Mouse (Mus musculus) gastrocnemius, postnatal 25 days (tissue): ENCODE results near the gene Arhgap21. TPM values are rescaled to one million over a fixed set of nuclear protein-coding genes. Genes with fewer than 3 reads are reported as not detected.

Experiments
- DNase-seq: peaks from one replicate; pipeline ENCODE4 v3.0.0; 2022
- long read RNA-seq, 2 experiments: library from polyadenylated mRNA; stranded (forward); transcript quantifications; one replicate each; pipeline ENCODE4 v2.0.0; 2021
- total RNA-seq, 2 experiments: library from RNA; stranded (reverse); gene quantifications; 1 replicate in 1 of 2; 2 replicates in 1 of 2; pipeline ENCODE4 v1.2.3; 2021

The Arhgap21 gene
- total RNA-seq: 10 to 100 TPM; 24.1 to 30.2 TPM
- long read RNA-seq, experiment 1, partial matches to known transcripts: 0 of 1 reads
- long read RNA-seq, experiment 1, other reads (novel, unspliced or antisense): 1 of 1 reads
- long read RNA-seq, experiment 2, partial matches to known transcripts: 2 of 4 reads
- long read RNA-seq, experiment 2, other reads (novel, unspliced or antisense): 2 of 4 reads

DNA sequence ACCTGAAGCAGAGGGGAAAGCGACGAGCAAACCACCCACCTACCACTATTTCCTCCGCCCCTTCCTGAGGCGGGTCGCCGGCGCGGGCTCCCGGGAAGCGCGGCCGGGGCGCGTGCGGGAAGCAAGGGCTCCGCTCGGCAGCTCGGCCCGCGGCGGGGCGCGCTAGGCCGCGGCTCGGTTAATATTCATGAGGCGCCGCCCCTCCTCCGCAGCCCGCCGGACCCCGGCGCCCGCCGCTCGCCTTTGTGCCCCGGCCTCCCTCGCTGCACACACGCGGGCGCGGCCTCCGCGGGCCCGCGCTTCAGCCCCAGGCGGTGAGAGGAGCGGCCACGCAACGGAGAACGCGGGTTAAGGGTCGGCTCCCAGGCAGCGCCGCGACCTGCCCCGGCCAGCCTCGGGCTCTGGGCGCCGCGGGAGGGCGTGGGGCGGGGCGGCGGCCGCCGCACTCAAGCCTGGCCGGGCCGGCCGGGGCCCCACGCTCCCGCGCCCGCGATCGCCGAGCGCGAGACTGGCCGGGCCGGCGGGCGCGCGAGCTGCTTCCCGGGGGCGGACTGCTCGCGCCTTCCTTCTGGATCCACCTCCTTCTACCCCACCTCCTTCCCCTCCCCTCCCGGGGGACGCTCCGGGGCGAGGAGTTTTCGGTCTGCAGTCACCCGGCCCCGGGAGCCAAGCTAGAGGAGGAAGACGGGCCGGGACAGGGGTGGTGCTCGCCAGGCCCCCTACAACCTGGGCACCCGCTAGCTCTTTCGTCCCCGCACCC is at the start of gene Arhgap21:
TSS of gene Arhgap21 (minus strand) at position 441 of the 760 bp plus-strand sequence.
- DNase-seq: peak; percentile 91

DNA sequence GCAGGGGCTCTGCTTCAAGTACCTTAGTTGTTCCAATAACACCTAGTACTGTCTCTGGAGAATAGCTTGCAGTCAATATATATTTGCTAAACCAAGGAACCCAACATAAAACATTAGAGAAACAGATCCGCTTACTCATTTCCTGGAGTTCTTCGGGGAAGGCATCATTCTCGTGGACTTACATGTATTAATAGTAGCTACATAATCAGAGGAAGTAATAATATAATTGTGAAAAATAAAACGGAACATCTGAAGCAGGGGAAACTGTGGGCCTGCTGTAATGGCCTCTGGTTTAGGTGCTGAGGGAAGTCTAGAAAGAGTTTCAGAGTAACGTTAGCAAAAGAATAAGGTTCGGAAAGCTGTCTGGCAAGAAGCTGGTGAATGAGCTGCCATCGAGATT is 47.9 kb upstream of the Arhgap21 start:
- DNase-seq: no peak

DNA sequence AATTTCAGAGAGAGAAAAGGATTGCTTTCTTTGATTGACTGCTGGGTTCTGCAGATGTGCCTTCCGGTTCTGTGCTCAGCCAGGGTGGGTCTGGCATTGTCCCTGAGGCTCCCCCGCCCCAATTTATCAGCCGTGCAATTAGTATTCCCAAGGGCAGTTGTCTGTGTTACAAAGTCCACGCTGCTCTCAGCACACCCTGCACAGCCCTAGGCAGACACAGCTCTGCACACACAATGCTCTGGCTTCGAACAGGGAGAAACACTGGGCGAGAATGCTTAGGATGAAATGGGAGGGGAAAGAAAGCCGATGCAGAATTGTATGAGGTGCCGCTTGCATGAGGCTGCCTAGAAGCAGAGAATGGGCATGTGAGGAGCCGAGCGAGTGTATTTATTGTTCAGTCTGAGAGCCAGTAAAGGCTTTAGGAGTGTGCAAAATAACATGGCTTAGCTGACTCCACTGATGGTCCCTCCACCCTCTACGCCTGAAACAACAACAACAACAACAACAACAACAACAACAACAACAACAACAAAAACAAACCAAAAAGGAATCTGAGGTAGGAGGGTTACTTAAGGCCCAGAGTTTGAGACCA is 42.2 kb upstream of the Arhgap21 start:
- DNase-seq: no peak

GRCm38 (mm10) chr2:21010219-21010618 is 41.5 kb upstream of the Arhgap21 start:
- no peak for DNase-seq

DNA sequence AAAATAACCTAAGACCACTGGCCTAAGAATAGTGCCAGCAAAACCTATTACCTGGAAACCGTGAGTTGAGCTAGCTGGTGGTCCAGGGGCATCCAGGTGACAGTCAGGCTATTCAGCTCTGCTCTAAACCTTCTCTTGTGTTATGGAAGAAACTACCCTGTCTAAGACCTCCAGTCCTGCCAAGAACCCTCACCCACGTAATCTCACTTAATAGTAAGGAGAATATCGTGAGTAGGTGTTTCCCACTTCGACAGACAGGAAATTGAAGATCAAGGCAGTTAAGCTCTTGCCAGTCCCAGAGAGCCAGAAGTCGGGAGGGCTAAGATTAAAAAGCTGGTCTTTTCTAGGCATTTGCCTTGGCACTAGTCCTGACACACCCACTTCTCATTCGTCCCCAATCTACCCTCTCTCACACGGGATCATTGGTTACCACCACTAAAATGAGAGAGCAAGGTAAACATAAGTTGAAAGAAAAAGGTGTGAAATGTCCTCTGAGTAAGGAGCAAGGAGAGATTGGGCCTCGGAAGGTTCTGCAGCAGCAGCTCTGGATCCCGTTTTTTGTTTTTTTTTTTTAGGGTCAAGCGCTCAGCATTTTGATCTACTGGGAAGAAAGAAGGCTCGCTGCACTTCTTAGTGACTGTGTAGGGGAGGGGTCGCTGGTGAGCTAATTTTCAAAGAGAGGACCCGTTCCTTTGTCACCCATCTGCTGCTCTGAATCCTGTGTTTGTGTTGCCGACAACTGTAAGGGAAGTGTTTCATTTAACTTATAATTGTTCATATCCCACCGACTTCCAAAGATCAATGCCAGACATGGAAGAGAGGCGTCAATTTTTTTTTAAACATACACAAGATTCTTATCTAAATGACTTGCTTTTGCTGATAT is 40.8 kb upstream of the Arhgap21 start:
- DNase-seq: no peak

DNA sequence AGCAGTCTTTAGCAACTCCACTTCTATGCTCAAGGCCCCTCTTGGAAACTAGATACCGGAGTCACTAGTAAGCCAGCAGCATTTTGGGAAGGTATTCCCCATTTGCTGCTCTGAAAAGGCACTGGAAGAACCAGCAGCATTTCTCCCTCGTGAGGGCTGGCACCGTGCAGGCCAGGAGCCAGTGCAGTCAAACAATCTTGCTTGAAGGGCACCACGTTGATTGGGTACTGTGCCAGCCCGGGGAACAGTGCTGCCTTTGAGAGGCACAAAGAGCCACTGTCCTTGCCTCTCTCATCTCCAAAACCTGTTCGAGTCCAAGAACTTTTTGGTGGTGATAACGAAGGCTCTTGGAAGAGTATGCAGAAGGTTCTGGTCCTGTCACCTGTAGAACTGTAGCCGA is 33.9 kb upstream of the Arhgap21 start:
- no peak for DNase-seq

- DNase-seq: no peak
Measured at GRCm38 (mm10) chr2:21001156-21001555, 32.5 kb upstream of the Arhgap21 start.

DNA sequence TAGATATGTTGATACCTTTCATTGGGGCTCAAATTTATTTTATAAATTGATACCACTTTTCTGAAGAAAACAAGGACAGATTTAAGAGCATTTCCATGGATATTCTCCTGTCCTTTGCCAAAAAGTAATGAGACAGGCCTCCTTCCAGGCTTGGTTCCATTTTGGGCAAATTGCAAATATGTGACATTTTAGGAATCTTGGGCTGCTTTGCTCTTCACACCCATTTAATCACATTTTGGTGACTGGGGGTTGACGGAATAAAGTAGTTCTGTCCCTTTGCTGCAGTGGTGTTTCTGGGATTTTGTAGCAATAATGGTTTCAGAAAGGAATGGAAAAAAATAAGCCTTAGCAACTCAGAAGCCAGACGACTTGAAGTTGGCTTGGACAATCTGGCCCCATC is 26.9 kb upstream of the Arhgap21 start:
- peak; percentile 7 for DNase-seq

GRCm38 (mm10) chr2:20991508-20991907 is 22.8 kb upstream of the Arhgap21 start:
- DNase-seq: no peak

GRCm38 (mm10) chr2:20990907-20991306 is 22.2 kb upstream of the Arhgap21 start:
- DNase-seq: no peak

- DNase-seq: no peak
Measured at GRCm38 (mm10) chr2:20990056-20990455, 21.4 kb upstream of the Arhgap21 start.

GRCm38 (mm10) chr2:20987822-20988221 is 19.1 kb upstream of the Arhgap21 start:
- DNase-seq: no peak

GRCm38 (mm10) chr2:20978726-20979125 is 10.0 kb upstream of the Arhgap21 start:
- DNase-seq: no peak

DNA sequence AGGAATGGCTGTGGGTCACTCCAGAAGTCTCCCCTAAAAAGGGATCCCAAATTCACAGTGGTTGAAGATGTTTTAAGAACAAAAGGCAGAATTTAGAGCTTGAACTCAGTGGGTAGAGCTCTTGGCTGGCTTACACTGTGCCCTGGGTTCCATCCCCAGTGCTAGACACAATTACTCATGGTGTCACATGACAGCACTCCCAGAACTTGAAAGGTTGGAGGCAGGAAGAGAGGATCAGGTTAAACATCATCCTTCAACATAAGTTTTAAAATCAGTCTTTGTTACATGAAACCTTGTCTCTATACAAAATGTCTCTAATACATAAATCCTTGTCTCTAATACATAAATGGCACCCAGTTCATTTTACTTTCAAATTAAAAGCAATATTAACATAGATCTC is 8.4 kb upstream of the Arhgap21 start:
- DNase-seq: no peak

GRCm38 (mm10) chr2:20973513-20973912 is 4.8 kb upstream of the Arhgap21 start:
- DNase-seq: no peak

- no peak for DNase-seq
Measured at GRCm38 (mm10) chr2:20972180-20972579, 3.5 kb upstream of the Arhgap21 start.

GRCm38 (mm10) chr2:20971628-20972027 is 2.9 kb upstream of the Arhgap21 start:
- no peak for DNase-seq

GRCm38 (mm10) chr2:20969201-20970200 is 820 bp upstream of the Arhgap21 start:
- DNase-seq: peak; percentile 93

- no peak for DNase-seq
Measured at GRCm38 (mm10) chr2:20967646-20968351, 882 bp downstream of the Arhgap21 start.

DNA sequence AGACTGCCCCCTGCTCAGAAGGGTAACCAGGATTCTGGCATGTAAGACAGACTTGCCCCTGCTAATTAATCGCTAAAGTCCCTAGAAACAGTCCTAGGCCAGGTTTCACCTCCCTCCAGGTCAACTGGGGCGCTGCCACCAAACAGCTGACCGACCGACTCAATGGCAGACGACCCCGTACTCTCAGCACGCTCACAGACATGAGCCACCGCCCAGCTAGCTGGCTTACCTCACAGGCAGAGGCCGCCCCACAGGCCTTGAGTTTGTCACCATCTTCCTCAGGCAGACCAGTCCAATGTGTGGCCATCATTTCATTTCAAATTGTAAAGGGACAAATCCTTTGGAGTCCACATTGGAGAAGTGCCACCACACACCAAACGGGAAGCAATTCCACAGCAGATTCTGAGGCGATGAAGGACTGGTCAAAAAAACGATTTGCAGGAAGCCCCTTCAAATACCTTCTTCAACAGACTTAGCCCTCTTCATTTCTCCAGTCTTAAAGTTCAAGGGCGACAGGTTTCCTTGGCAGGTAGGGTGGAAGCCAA is 1.5 kb downstream of the Arhgap21 start:
- peak; percentile 36 for DNase-seq
